Mouse (Mus musculus) small intestine, adult 2 months (tissue): ENCODE measurements at regions not wholly inside any gene's neighbourhood (a gene's known extent, or its start where the extent isn't known, plus 50 kb on each side); places are given as distances from the start of the nearest gene placed in this dataset.

Experiments
- CTCF ChIP-seq: fragments of 200-500 bp; IDR thresholded peaks from 2 replicates; pipeline ENCODE4 v1.5.1; 2012; ENCODE audit warnings: low read depth, mild to moderate bottlenecking, control low read depth, inconsistent platforms, low read length, moderate library complexity, mixed read lengths; ENCODE audit not compliant: insufficient replicate concordance, insufficient read length; ENCODE audit errors: extremely low read depth
- POLR2A ChIP-seq: fragments of 200-500 bp; IDR thresholded peaks from 2 replicates; pipeline ENCODE4 v1.6.1; 2012; ENCODE audit warnings: low read depth, mild to moderate bottlenecking, control low read depth, inconsistent platforms, low read length, moderate library complexity

GRCm38 (mm10) chr13:4772324-4772723 lies 163.3 kb upstream of the Akr1e1 start:
- TF ChIP-seq CTCF (no peak), POLR2A (no peak)
